Mouse (Mus musculus): ENCODE results near the gene Mcoln1. TPM values are rescaled to one million over a fixed set of nuclear protein-coding genes. Genes with fewer than 3 reads are reported as not detected.

Gene Mcoln1
- polyA plus RNA-seq, 2 experiments: 12.6 to 26.1 TPM

DNA sequence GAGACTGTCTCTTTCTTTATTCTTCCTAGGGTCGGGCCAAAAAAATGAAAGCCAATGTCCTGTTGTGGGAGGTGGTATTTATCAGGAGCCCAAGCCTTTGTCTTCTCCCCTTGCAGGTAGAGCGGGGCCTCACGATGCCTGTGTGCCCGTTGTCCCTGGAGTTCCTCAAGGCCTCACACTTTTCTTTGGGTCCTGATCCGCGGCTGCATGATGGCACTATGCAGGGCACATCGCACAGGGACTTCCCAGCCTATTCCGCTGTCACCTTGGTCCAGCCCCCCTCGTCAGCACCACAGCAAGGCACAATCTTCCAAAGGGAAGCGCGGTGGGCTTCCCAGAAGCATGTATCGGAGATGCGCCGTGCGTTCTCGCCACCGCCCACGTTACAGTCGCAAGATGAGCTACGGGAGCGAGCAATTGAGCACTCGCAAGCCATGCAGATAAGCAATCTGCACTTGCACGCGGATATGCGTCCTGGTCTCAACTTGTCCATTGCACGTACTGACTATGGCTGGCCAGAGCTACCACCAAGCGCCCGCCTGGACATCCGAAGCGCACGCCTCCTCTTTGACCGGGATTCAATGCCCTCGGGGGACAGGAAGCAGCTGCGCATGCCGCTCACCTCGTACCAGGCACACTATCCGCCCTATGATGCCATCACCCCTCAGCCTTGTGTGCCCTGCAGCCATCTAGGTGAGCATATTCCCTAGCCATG lies 24.4 kb upstream of the Mcoln1 start:
- H3K4me2 ChIP-seq (ENCODE audit: low read depth): peak overlapping the region; percentile 23; the same call in 1 of the 2 replicates
- no peak for TF ChIP-seq CTCF (IDR thresholded peaks at IDR 0.05; ENCODE audit: low read depth)
- TF ChIP-seq EP300 (IDR thresholded peaks at IDR 0.05; ENCODE audit: low read depth): no peak
- H3K4me1 ChIP-seq (replicated peaks; ENCODE audit: control insufficient read depth in 2 of 2, insufficient read depth in 2 of 2, low read length in 1 of 2): no peaks in the 10 kb centered on the region
- no peak overlapping the region for H3K4me3 ChIP-seq (ENCODE audit: insufficient read depth in 1 of 2, low read depth in 2 of 2, low read length in 2 of 2)
- H3K27ac ChIP-seq: no peak overlapping the region
- no peaks in the 10 kb centered on the region for H3K27me3 ChIP-seq (ENCODE audit: control insufficient read depth, insufficient read depth, low read length)
- 21% methylated on average over 37 of the region's 37 CpGs for WGBS (ENCODE audit: insufficient replicate concordance)
- H3K9me3 ChIP-seq (ENCODE audit: control insufficient read depth, low read length): no peaks in the 10 kb centered on the region
- no peak overlapping the region for H3K9ac ChIP-seq (replicated peaks)
- DNase-seq (ENCODE audit: low read depth in 3 of 3, low spot score in 3 of 3) (no peak), ATAC-seq (ENCODE audit: insufficient read depth) (no peak)
- H3K36me3 ChIP-seq (replicated peaks; ENCODE audit: control insufficient read depth, insufficient read depth, low read depth): no peaks in the 10 kb centered on the region

DNA sequence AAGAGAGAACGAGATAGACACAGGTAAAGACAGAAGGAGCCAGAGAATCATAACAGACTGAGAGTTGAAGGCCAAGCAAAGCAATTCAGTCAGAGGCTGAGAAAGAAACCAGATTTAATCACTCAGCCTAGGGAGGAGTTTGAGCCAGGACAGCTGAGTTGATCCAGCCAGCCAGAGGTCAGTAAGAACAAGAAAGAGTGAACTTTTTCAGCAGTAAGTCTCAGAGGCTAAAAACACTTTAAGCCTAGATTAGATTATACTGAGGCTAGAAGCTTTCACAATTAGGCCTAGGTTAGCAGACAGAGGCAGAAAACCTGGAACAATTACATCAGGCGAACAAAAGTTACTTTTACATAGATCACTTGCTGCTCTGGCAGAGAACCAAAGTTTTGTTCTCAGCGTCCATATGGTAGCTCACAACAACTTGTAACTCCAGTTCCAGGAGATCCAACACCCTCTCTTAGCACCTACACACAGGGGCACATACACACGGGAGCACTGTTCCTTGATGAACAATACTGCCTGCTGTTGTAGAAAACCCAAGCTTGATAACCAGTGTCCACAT lies 20.0 kb upstream of the Mcoln1 start:
- Histone ChIP-seq H3K36me3 (replicated peaks; ENCODE audit: control insufficient read depth, insufficient read depth, low read depth) (no peaks in the 10 kb centered on the region), H3K4me2 (ENCODE audit: low read depth) (no peak overlapping the region), H3K27me3 (ENCODE audit: control insufficient read depth, insufficient read depth, low read length) (no peaks in the 10 kb centered on the region; the same call in 1 of the 2 replicates), H3K9ac (replicated peaks) (no peak overlapping the region), H3K27ac (no peak overlapping the region), H3K4me3 (ENCODE audit: insufficient read depth in 1 of 2, low read depth in 2 of 2, low read length in 2 of 2) (no peak overlapping the region), H3K4me1 (replicated peaks; ENCODE audit: control insufficient read depth in 2 of 2, insufficient read depth in 2 of 2, low read length in 1 of 2) (peaks cover 0 to 5% of the 10 kb centered on the region in 2 experiments; a peak in 1 of 4 replicates), H3K9me3 (ENCODE audit: control insufficient read depth, low read length) (no peaks in the 10 kb centered on the region)
- TF ChIP-seq CTCF (IDR thresholded peaks at IDR 0.05; ENCODE audit: low read depth) (no peak), EP300 (IDR thresholded peaks at IDR 0.05; ENCODE audit: low read depth) (no peak)
- no peak for ATAC-seq (ENCODE audit: insufficient read depth)
- DNase-seq (ENCODE audit: low read depth in 3 of 3, low spot score in 3 of 3): no peak
- WGBS (ENCODE audit: insufficient replicate concordance): 46% methylated on average over 4 of the region's 4 CpGs

DNA sequence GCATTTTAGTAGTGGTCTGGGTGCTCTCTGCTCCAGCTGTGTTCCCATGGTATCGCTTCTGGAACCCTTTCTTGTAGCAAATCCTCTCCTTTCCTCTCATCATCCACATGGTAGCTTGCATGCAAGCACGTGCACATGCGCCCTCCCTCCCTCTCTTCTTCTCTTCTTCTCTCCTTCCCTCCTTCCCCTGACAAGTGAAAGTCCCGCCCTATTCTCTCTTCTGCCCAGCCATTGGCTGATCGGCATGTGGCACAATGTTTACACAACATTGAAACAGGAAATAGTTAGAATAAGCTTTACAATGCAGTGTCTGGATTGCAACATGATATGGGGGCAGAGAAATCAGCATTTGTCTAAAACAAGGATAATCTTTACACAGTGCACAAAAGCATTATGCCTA lies 18.7 kb upstream of the Mcoln1 start:
- Histone ChIP-seq H3K9ac (replicated peaks) (no peak overlapping the region), H3K4me2 (ENCODE audit: low read depth) (no peak overlapping the region), H3K27ac (no peak overlapping the region), H3K4me3 (ENCODE audit: insufficient read depth in 1 of 2, low read depth in 2 of 2, low read length in 2 of 2) (no peak overlapping the region), H3K36me3 (replicated peaks; ENCODE audit: control insufficient read depth, insufficient read depth, low read depth) (no peaks in the 10 kb centered on the region), H3K4me1 (replicated peaks; ENCODE audit: control insufficient read depth in 2 of 2, insufficient read depth in 2 of 2, low read length in 1 of 2) (peaks cover 0 to 5% of the 10 kb centered on the region in 2 experiments; a peak in 1 of 4 replicates), H3K27me3 (ENCODE audit: control insufficient read depth, insufficient read depth, low read length) (no peaks in the 10 kb centered on the region; the same call in 1 of the 2 replicates), H3K9me3 (ENCODE audit: control insufficient read depth, low read length) (no peaks in the 10 kb centered on the region)
- DNase-seq (ENCODE audit: low read depth in 3 of 3, low spot score in 3 of 3) (peak in 1 of 3 experiments; percentile 38), ATAC-seq (ENCODE audit: insufficient read depth) (no peak)
- 44% methylated on average over 5 of the region's 5 CpGs for WGBS (ENCODE audit: insufficient replicate concordance)
- TF ChIP-seq EP300 (IDR thresholded peaks at IDR 0.05; ENCODE audit: low read depth) (no peak), CTCF (IDR thresholded peaks at IDR 0.05; ENCODE audit: low read depth) (no peak)

DNA sequence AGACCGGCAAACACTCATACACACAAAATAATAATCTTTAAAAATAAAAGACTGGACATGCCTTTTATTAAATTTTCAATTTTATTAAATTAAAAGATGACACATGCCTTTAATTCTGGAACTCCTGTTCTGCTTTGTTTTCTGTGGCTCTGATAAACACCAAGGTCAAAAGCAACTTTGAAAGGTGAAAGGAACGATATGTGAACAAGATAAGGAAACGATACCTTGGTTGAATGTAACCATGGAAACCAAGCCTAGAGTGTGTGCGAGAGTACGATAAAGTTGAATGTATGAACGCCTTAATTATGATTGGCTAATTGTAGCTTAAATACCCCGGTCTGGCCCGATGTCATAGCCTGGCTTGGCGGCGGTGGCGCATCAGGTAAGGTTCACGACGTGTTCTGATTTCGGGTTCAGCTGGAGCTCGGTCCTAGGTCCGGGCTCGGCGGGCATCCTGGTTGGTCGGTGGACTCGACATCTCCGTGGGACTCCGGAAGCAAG lies 18.0 kb upstream of the Mcoln1 start:
- H3K4me2 ChIP-seq (ENCODE audit: low read depth): no peak overlapping the region
- H3K4me3 ChIP-seq (ENCODE audit: insufficient read depth in 1 of 2, low read depth in 2 of 2, low read length in 2 of 2): no peak overlapping the region
- H3K36me3 ChIP-seq (replicated peaks; ENCODE audit: control insufficient read depth, insufficient read depth, low read depth): no peaks in the 10 kb centered on the region
- WGBS (ENCODE audit: insufficient replicate concordance): 71% methylated on average over 22 of the region's 22 CpGs
- TF ChIP-seq EP300 (IDR thresholded peaks at IDR 0.05; ENCODE audit: low read depth): no peak
- no peak for TF ChIP-seq CTCF (IDR thresholded peaks at IDR 0.05; ENCODE audit: low read depth)
- no peaks in the 10 kb centered on the region for H3K9me3 ChIP-seq (ENCODE audit: control insufficient read depth, low read length)
- H3K9ac ChIP-seq (replicated peaks): no peak overlapping the region
- peak in 1 of 3 experiments; percentile 67 for DNase-seq (ENCODE audit: low read depth in 3 of 3, low spot score in 3 of 3)
- no peaks in the 10 kb centered on the region; the same call in 1 of the 2 replicates for H3K27me3 ChIP-seq (ENCODE audit: control insufficient read depth, insufficient read depth, low read length)
- no peak overlapping the region for H3K27ac ChIP-seq
- no peak for ATAC-seq (ENCODE audit: insufficient read depth)
- peaks cover 0 to 5% of the 10 kb centered on the region in 2 experiments; a peak in 1 of 4 replicates for H3K4me1 ChIP-seq (replicated peaks; ENCODE audit: control insufficient read depth in 2 of 2, insufficient read depth in 2 of 2, low read length in 1 of 2)

DNA sequence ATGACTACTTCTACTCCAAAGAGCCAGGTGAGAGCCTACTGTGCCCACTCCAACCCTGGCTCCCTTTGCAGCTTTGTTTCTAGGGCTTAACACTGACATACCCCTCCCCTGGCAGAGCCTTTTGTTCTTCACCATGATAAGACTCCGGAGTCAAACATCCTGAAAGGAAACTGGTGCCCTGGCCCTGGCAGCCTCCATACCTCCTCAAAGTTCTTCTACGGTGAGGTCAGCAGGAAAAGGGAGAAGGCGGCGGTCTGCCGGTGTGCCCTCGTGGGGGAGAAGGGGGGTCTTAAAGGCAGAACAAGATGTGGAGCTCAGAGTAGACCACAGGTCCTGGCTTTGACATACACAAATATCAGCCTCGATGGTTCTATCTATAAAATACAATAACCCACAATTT lies 16.7 kb upstream of the Mcoln1 start:
- Histone ChIP-seq H3K4me3 (ENCODE audit: insufficient read depth in 1 of 2, low read depth in 2 of 2, low read length in 2 of 2) (no peak overlapping the region), H3K4me1 (replicated peaks; ENCODE audit: control insufficient read depth in 2 of 2, insufficient read depth in 2 of 2, low read length in 1 of 2) (peaks cover 0 to 5% of the 10 kb centered on the region in 2 experiments; a peak in 1 of 4 replicates), H3K4me2 (ENCODE audit: low read depth) (no peak overlapping the region), H3K27ac (no peak overlapping the region), H3K9me3 (ENCODE audit: control insufficient read depth, low read length) (no peaks in the 10 kb centered on the region), H3K9ac (replicated peaks) (no peak overlapping the region), H3K27me3 (ENCODE audit: control insufficient read depth, insufficient read depth, low read length) (no peaks in the 10 kb centered on the region; the same call in 1 of the 2 replicates), H3K36me3 (replicated peaks; ENCODE audit: control insufficient read depth, insufficient read depth, low read depth) (no peaks in the 10 kb centered on the region)
- DNase-seq (ENCODE audit: low read depth in 3 of 3, low spot score in 3 of 3): no peak
- TF ChIP-seq CTCF (IDR thresholded peaks at IDR 0.05; ENCODE audit: low read depth) (no peak), EP300 (IDR thresholded peaks at IDR 0.05; ENCODE audit: low read depth) (no peak)
- ATAC-seq (ENCODE audit: insufficient read depth): no peak
- WGBS (ENCODE audit: insufficient replicate concordance): 20% methylated on average over 7 of the region's 7 CpGs
